Mouse (Mus musculus): ENCODE measurements around the gene Tpp1.

Gene Tpp1

GRCm38 (mm10) chr7:105751491-105752433, at the start of gene Tpp1:
Gene Tpp1, minus strand, starts transcription at chr7:105752235.
- peak; percentile 97 for DNase-seq (ENCODE audit: low read depth, low spot score)
- Histone ChIP-seq H3K27me3 (ENCODE audit: control insufficient read depth, insufficient read depth, low read length, poor library complexity, severe bottlenecking) (no peaks in the 10 kb centered on the region), H3K36me3 (ENCODE audit: control insufficient read depth, insufficient read depth, low read length, poor library complexity, severe bottlenecking) (no peaks in the 10 kb centered on the region; the same call in 1 of the 2 replicates)

- H3K36me3 ChIP-seq (ENCODE audit: control insufficient read depth, insufficient read depth, low read length, poor library complexity, severe bottlenecking), result no peaks in the 10 kb centered on the region
- no peak for DNase-seq (ENCODE audit: low read depth, low spot score)
- H3K27me3 ChIP-seq (ENCODE audit: control insufficient read depth, insufficient read depth, low read length, poor library complexity, severe bottlenecking), result no peaks in the 10 kb centered on the region
Observed at GRCm38 (mm10) chr7:105796972-105797371, 44.9 kb upstream of the Tpp1 start.

GRCm38 (mm10) chr7:105795759-105796366, 43.8 kb upstream of the Tpp1 start:
- Histone ChIP-seq H3K36me3 (ENCODE audit: control insufficient read depth, insufficient read depth, low read length, poor library complexity, severe bottlenecking) (no peaks in the 10 kb centered on the region), H3K27me3 (ENCODE audit: control insufficient read depth, insufficient read depth, low read length, poor library complexity, severe bottlenecking) (no peaks in the 10 kb centered on the region)
- peak; percentile 14 for DNase-seq (ENCODE audit: low read depth, low spot score)

- DNase-seq (ENCODE audit: low read depth, low spot score), result no peak
- H3K36me3 ChIP-seq (ENCODE audit: control insufficient read depth, insufficient read depth, low read length, poor library complexity, severe bottlenecking), result no peaks in the 10 kb centered on the region
- H3K27me3 ChIP-seq (ENCODE audit: control insufficient read depth, insufficient read depth, low read length, poor library complexity, severe bottlenecking), result no peaks in the 10 kb centered on the region
Observed at GRCm38 (mm10) chr7:105793701-105794100, 41.7 kb upstream of the Tpp1 start.

GRCm38 (mm10) chr7:105791147-105791546, 39.1 kb upstream of the Tpp1 start:
- no peak for DNase-seq (ENCODE audit: low read depth, low spot score)
- Histone ChIP-seq H3K36me3 (ENCODE audit: control insufficient read depth, insufficient read depth, low read length, poor library complexity, severe bottlenecking) (no peaks in the 10 kb centered on the region), H3K27me3 (ENCODE audit: control insufficient read depth, insufficient read depth, low read length, poor library complexity, severe bottlenecking) (0 out of 2 replicates have a peak, but pooled peaks cover 2% of the 10 kb centered on the region)

- 0 out of 2 replicates have a peak, but pooled peaks cover 2% of the 10 kb centered on the region for H3K27me3 ChIP-seq (ENCODE audit: control insufficient read depth, insufficient read depth, low read length, poor library complexity, severe bottlenecking)
- no peak for DNase-seq (ENCODE audit: low read depth, low spot score)
- no peaks in the 10 kb centered on the region for H3K36me3 ChIP-seq (ENCODE audit: control insufficient read depth, insufficient read depth, low read length, poor library complexity, severe bottlenecking)
Observed at GRCm38 (mm10) chr7:105787285-105788140, 35.5 kb upstream of the Tpp1 start, which contains the start of gene Dchs1. Gene Dchs1, minus strand, starts transcription at chr7:105787654.

- DNase-seq (ENCODE audit: low read depth, low spot score), result no peak
- no peaks in the 10 kb centered on the region for H3K36me3 ChIP-seq (ENCODE audit: control insufficient read depth, insufficient read depth, low read length, poor library complexity, severe bottlenecking)
- H3K27me3 ChIP-seq (ENCODE audit: control insufficient read depth, insufficient read depth, low read length, poor library complexity, severe bottlenecking), result 0 out of 2 replicates have a peak, but pooled peaks cover 2% of the 10 kb centered on the region
Observed at GRCm38 (mm10) chr7:105786506-105787284, 34.7 kb upstream of the Tpp1 start.

- H3K36me3 ChIP-seq (ENCODE audit: control insufficient read depth, insufficient read depth, low read length, poor library complexity, severe bottlenecking), result no peaks in the 10 kb centered on the region
- H3K27me3 ChIP-seq (ENCODE audit: control insufficient read depth, insufficient read depth, low read length, poor library complexity, severe bottlenecking), result 0 out of 2 replicates have a peak, but pooled peaks cover 2% of the 10 kb centered on the region
- no peak for DNase-seq (ENCODE audit: low read depth, low spot score)
Observed at GRCm38 (mm10) chr7:105784556-105784955, 32.5 kb upstream of the Tpp1 start.

- Histone ChIP-seq H3K36me3 (ENCODE audit: control insufficient read depth, insufficient read depth, low read length, poor library complexity, severe bottlenecking) (no peaks in the 10 kb centered on the region), H3K27me3 (ENCODE audit: control insufficient read depth, insufficient read depth, low read length, poor library complexity, severe bottlenecking) (0 out of 2 replicates have a peak, but pooled peaks cover 2% of the 10 kb centered on the region)
- no peak for DNase-seq (ENCODE audit: low read depth, low spot score)
Observed at GRCm38 (mm10) chr7:105783861-105784260, 31.8 kb upstream of the Tpp1 start.

- Histone ChIP-seq H3K27me3 (ENCODE audit: control insufficient read depth, insufficient read depth, low read length, poor library complexity, severe bottlenecking) (no peaks in the 10 kb centered on the region), H3K36me3 (ENCODE audit: control insufficient read depth, insufficient read depth, low read length, poor library complexity, severe bottlenecking) (no peaks in the 10 kb centered on the region)
- DNase-seq (ENCODE audit: low read depth, low spot score), result peak; percentile 43
Observed at GRCm38 (mm10) chr7:105778553-105779265, 26.7 kb upstream of the Tpp1 start.

- Histone ChIP-seq H3K27me3 (ENCODE audit: control insufficient read depth, insufficient read depth, low read length, poor library complexity, severe bottlenecking) (no peaks in the 10 kb centered on the region), H3K36me3 (ENCODE audit: control insufficient read depth, insufficient read depth, low read length, poor library complexity, severe bottlenecking) (no peaks in the 10 kb centered on the region)
- DNase-seq (ENCODE audit: low read depth, low spot score), result peak; percentile 47
Observed at GRCm38 (mm10) chr7:105777797-105778552, 25.9 kb upstream of the Tpp1 start.

- no peak for DNase-seq (ENCODE audit: low read depth, low spot score)
- Histone ChIP-seq H3K27me3 (ENCODE audit: control insufficient read depth, insufficient read depth, low read length, poor library complexity, severe bottlenecking) (no peaks in the 10 kb centered on the region), H3K36me3 (ENCODE audit: control insufficient read depth, insufficient read depth, low read length, poor library complexity, severe bottlenecking) (no peaks in the 10 kb centered on the region)
Observed at GRCm38 (mm10) chr7:105777316-105777715, 25.3 kb upstream of the Tpp1 start.

GRCm38 (mm10) chr7:105776026-105776425, 24.0 kb upstream of the Tpp1 start:
- no peak for DNase-seq (ENCODE audit: low read depth, low spot score)
- H3K36me3 ChIP-seq (ENCODE audit: control insufficient read depth, insufficient read depth, low read length, poor library complexity, severe bottlenecking), result no peaks in the 10 kb centered on the region
- no peaks in the 10 kb centered on the region for H3K27me3 ChIP-seq (ENCODE audit: control insufficient read depth, insufficient read depth, low read length, poor library complexity, severe bottlenecking)
